Mouse (Mus musculus) left cerebral cortex, postnatal 25 days (tissue): ENCODE results near the gene Nhsl1. TPM values are rescaled to one million over a fixed set of nuclear protein-coding genes. Genes with fewer than 3 reads are reported as not detected.

Experiments
- DNase-seq, 2 experiments: peaks; one replicate each; pipeline ENCODE4 v3.0.0; 2022; ENCODE audit warnings: low spot score in 2 of 2, mixed read lengths in 1 of 2
- intact Hi-C: fragments of 180-260 bp; cut with DNase I; formaldehyde crosslinking; loops from one replicate; pipeline ENCODE4 v1.15.1; 2025
- total RNA-seq, 2 experiments: library from RNA; stranded (reverse); gene quantifications; 2 replicates each; pipeline ENCODE4 v1.2.3; 2021

Gene Nhsl1
- total RNA-seq, 2 experiments from 2014 or later: 28.3 to 28.8 TPM

DNA sequence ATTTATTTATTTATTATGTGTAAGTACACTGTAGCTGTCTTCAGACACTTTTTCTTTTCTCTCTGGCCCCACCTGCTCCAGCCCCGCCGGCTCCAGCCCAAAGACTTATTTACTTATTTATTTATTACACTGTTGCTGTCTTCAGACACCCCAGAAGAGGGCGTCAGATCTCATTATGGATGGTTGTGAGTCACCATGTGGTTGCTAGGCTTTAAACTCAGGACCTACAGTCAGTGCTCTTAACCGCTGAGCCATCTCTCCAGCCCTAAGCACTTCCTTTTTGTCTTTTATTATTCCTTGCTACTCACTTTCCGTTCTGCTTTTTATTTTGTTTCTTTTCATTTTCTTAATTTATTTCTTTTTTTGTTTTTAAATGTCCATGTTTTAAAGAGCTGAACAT lies 242.7 kb downstream of the Nhsl1 start:
- DNase-seq: no peak
- intact Hi-C loops: loop anchor here (5.0 kb wide), 1 partner anchor 341 kb away; no protein-coding TSS in a partner anchor

DNA sequence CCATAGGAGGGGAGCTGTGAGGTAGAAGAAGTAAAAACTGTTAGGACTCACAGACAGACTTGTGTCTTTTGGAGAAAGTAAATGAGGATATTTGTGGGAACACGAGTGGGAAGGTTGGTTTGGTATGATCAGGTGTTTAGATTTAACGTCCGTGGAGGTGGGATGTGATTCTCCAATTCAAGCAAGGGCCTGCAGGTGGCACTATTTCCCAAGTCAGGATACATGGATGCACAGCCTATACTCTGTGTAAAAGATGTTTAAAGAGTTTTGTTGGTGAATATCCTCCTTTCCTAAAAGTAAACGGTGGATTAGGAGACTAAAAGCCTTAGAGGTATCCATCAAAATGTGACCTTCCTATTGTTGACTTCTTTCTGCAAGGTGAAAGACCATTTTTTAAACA lies 244.2 kb downstream of the Nhsl1 start:
- intact Hi-C loops: loop anchor here (2.0 to 5.0 kb wide), 2 partner anchors 278 to 339 kb away; no protein-coding TSS in a partner anchor
- DNase-seq: peak; percentile 60 to 75

DNA sequence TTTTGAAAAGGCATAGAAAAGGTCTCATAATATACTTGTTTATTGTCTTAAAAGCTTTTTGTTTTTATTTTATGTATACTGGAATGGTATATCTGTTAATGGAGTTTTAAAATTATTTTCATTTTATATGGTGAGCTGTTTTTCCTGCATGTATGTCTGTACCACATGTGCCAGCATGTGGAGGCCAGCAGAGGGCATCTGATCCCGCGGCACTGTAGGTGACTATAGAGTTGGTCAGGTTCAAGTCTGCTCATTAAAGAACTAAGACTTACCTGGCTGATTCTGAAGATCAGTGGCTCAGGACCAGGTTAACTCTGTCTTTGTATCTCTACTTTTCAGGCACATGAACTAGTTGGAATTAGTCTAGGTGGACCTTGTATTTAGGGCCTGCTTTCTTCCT lies 253.8 kb downstream of the Nhsl1 start:
- intact Hi-C loops: no loop called here
- DNase-seq: no peak

Other genes starting within 250 kb of the Nhsl1 start
- gene Ect2l, start 108.1 kb upstream of the Nhsl1 start, total RNA-seq: under 1 TPM in 1 of 2 experiments, not detected in 1; 0.30 TPM
- gene Ccdc28a, start 84.0 kb upstream of the Nhsl1 start, total RNA-seq: 10 to 100 TPM; 27.3 to 31.7 TPM
- 1 to 10 TPM; 2.8 to 3.8 TPM for gene Hebp2, start 227.1 kb downstream of the Nhsl1 start, total RNA-seq